Mouse (Mus musculus) layer of hippocampus, adult 9-10 months (tissue): ENCODE data around the gene Olfr796.

ENCODE experiments used
- DNase-seq: peaks from one replicate; pipeline ENCODE4 v3.0.0; 2022; ENCODE audit warnings: low spot score

Gene Olfr796

GRCm38 (mm10) chr10:129612470-129612869 lies at the start of gene Olfr796:
Olfr796 (minus strand) TSS chr10:129612570.
- no peak for DNase-seq

- DNase-seq: no peak
These were observed 45.0 kb upstream of the Olfr796 start, which contains the start of gene Olfr800 for GRCm38 (mm10) chr10:129657394-129657793. Olfr800 (plus strand) TSS chr10:129657694.

GRCm38 (mm10) chr10:129651763-129652162 lies 39.4 kb upstream of the Olfr796 start:
- no peak for DNase-seq

GRCm38 (mm10) chr10:129637184-129637583 lies 24.8 kb upstream of the Olfr796 start, which contains the start of gene Olfr799:
Olfr799 (plus strand) TSS chr10:129637484.
- DNase-seq: no peak

GRCm38 (mm10) chr10:129627834-129628233 lies 15.5 kb upstream of the Olfr796 start, which contains the start of gene Olfr798:
Olfr798 (minus strand) TSS chr10:129627934.
- DNase-seq: no peak

GRCm38 (mm10) chr10:129623251-129623650 lies 10.9 kb upstream of the Olfr796 start:
- no peak for DNase-seq

- no peak for DNase-seq
These were observed 9.4 kb upstream of the Olfr796 start for GRCm38 (mm10) chr10:129621724-129622123.

GRCm38 (mm10) chr10:129577066-129577465 lies 35.3 kb downstream of the Olfr796 start:
- no peak for DNase-seq

- no peak for DNase-seq
These were observed 45.0 kb downstream of the Olfr796 start, which contains the start of gene Olfr794 for GRCm38 (mm10) chr10:129567355-129567754. Olfr794 (plus strand) TSS chr10:129567655.
